Mouse (Mus musculus) CH12.LX (cell line): Measurements from ENCODE around the gene Lcn4.

ENCODE experiments used
- BHLHE40 ChIP-seq: IDR thresholded peaks from 2 replicates; pipeline ENCODE4 v1.6.1; 2011; ENCODE audit warnings: mild to moderate bottlenecking, low read depth, low read length, improper control_type of control experiment
- CTCF ChIP-seq, 2 experiments: IDR thresholded peaks in 1 of 2; conservative IDR thresholded peaks in 1 of 2; 2 replicates each; pipeline ENCODE4 v1.5.1; 2011 to 2012; ENCODE audit warnings: low read depth in 2 of 2, low read length in 2 of 2, improper control_type of control experiment in 1 of 2, inconsistent platforms in 1 of 2, mild to moderate bottlenecking in 1 of 2, moderate library complexity in 1 of 2
- GABPA ChIP-seq: IDR thresholded peaks from 2 replicates; pipeline ENCODE4 v1.6.1; 2012; ENCODE audit warnings: low read depth, low read length, improper control_type of control experiment, inconsistent platforms; ENCODE audit not compliant: insufficient replicate concordance
- NELFE ChIP-seq: IDR thresholded peaks from 2 replicates; pipeline ENCODE4 v1.6.1; 2011; ENCODE audit warnings: low read depth, low read length, improper control_type of control experiment

GRCm38 (mm10) chr2:26646643-26647293 lies 24.3 kb downstream of the Lcn4 start:
- TF ChIP-seq NELFE (peak; percentile 93; the same call in 1 of the 2 replicates), BHLHE40 (no peak), CTCF (conservative IDR thresholded peaks at IDR 0.05 in 1 of 2, IDR thresholded peaks at IDR 0.05 in 1 of 2; ENCODE audit: low read depth in 2 of 2, low read length in 2 of 2) (peak; percentile 98 to 99), GABPA (no peak)
